Mouse (Mus musculus) liver, adult (tissue): ENCODE measurements around the gene Adat2.

ENCODE experiments used
- GATA4 ChIP-seq: IDR thresholded peaks from 2 replicates; pipeline ENCODE4 v1.6.1; 2014; ENCODE audit warnings: mild to moderate bottlenecking, low read length; ENCODE audit not compliant: insufficient replicate concordance

Gene Adat2

GRCm38 (mm10) chr10:13570697-13571538 is 18.2 kb downstream of the Adat2 start:
- no peak for TF ChIP-seq GATA4

- TF ChIP-seq GATA4, result no peak
Observed at GRCm38 (mm10) chr10:13572003-13572402, 19.3 kb downstream of the Adat2 start.

GRCm38 (mm10) chr10:13572410-13572809 is 19.7 kb downstream of the Adat2 start:
- TF ChIP-seq GATA4, result no peak

GRCm38 (mm10) chr10:13577123-13577522 is 24.4 kb downstream of the Adat2 start:
- no peak for TF ChIP-seq GATA4

GRCm38 (mm10) chr10:13587914-13588313 is 35.2 kb downstream of the Adat2 start:
- TF ChIP-seq GATA4, result no peak

GRCm38 (mm10) chr10:13592196-13592595 is 39.5 kb downstream of the Adat2 start:
- TF ChIP-seq GATA4, result no peak

GRCm38 (mm10) chr10:13593529-13593928 is 40.8 kb downstream of the Adat2 start:
- no peak for TF ChIP-seq GATA4

- TF ChIP-seq GATA4, result no peak
Observed at GRCm38 (mm10) chr10:13596073-13596472, 43.4 kb downstream of the Adat2 start.

GRCm38 (mm10) chr10:13596866-13597265 is 44.2 kb downstream of the Adat2 start:
- TF ChIP-seq GATA4, result no peak

GRCm38 (mm10) chr10:13597491-13597890 is 44.8 kb downstream of the Adat2 start:
- no peak for TF ChIP-seq GATA4

- TF ChIP-seq GATA4, result no peak
Observed at GRCm38 (mm10) chr10:13600926-13601325, 48.2 kb downstream of the Adat2 start.
